Mouse (Mus musculus) lung, adult 2 months (tissue): ENCODE results near the gene Prkag3. TPM values are rescaled to one million over a fixed set of nuclear protein-coding genes. Genes with fewer than 3 reads are reported as not detected.

ENCODE experiments used
- DNase-seq: peaks from one replicate; pipeline ENCODE4 v3.0.0; 2022
- H3K4me1 ChIP-seq: fragments of 200-500 bp; 2 replicates; pipeline ENCODE4 v1.6.1; 2011; ENCODE audit warnings: low read length; ENCODE audit not compliant: control insufficient read depth, insufficient read depth
- H3K4me3 ChIP-seq: fragments of 200-500 bp; replicated peaks from 2 replicates; pipeline ENCODE3; 2011; ENCODE audit warnings: low read depth, mild to moderate bottlenecking, control low read depth, low read length; ENCODE audit errors: extremely low read depth
- CTCF ChIP-seq: fragments of 200-500 bp; IDR thresholded peaks from 2 replicates; pipeline ENCODE4 v1.5.1; 2011; ENCODE audit warnings: mild to moderate bottlenecking, low read length, control low read depth; ENCODE audit not compliant: insufficient read depth
- POLR2A ChIP-seq: fragments of 200-500 bp; IDR thresholded peaks from 2 replicates; pipeline ENCODE4 v1.6.1; 2011; ENCODE audit warnings: low read depth, mild to moderate bottlenecking, control low read depth, low read length, borderline replicate concordance; ENCODE audit errors: extremely low read depth
- WGBS: fragments of 180-500 bp; shearing (Covaris S2); methylation state at CpG from one replicate; pipeline ENCODE4 v1.1.7; 2018; 5-methylcytosine and 5-hydroxymethylcytosine counted together
- polyA plus RNA-seq: library from polyadenylated mRNA; depleted of rRNA; stranded (reverse); fragments of >200 nt; gene quantifications from 2 replicates; pipeline ENCODE4 v1.2.3, GENCODE M21; 2012

Gene Prkag3
- polyA plus RNA-seq, 1 experiment = 11.4 TPM

DNA sequence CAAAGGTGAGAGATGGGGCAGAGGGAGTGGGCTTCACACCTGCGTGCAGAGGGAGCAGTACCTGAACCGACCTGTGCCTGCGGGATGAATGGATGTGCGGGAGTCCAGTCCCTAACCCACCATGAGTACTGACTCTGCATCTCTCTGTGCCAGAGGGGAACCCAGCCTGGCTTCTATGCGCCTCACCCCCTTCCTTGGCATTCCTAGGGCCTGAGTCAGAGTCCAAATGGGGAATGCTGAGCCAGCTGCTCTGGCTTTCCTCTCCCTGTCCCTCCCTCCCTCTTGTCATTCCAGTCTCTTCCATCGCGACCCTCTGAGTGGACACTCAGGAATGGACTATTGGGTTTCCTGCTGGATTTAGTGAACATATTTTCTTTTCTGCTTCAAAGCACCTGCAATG, 280 bp upstream of the Prkag3 start:
- Histone ChIP-seq H3K4me3 (no peak overlapping the region), H3K4me1 (no peaks in the 10 kb centered on the region; the same call in 1 of the 2 replicates)
- TF ChIP-seq POLR2A (peak; percentile 37; the same call in 1 of the 2 replicates), CTCF (no peak)
- WGBS = 38% methylated on average over 7 of the region's 7 CpGs
- DNase-seq = peak; percentile 57

GRCm38 (mm10) chr1:74747335-74747734, 1.7 kb downstream of the Prkag3 start:
- Histone ChIP-seq H3K4me3 (no peak overlapping the region), H3K4me1 (no peaks in the 10 kb centered on the region; the same call in 1 of the 2 replicates)
- no peak for TF ChIP-seq POLR2A
- TF ChIP-seq CTCF = no peak
- no peak for DNase-seq
- WGBS = 67% methylated on average over 5 of the region's 5 CpGs

- DNase-seq = no peak
- WGBS = 72% methylated on average over 7 of the region's 7 CpGs
- no peak overlapping the region for H3K4me3 ChIP-seq
- no peaks in the 10 kb centered on the region for H3K4me1 ChIP-seq
- TF ChIP-seq POLR2A (no peak), CTCF (no peak)
Measured at GRCm38 (mm10) chr1:74740846-74741245, 8.2 kb downstream of the Prkag3 start.

GRCm38 (mm10) chr1:74737500-74737899, 11.5 kb downstream of the Prkag3 start:
- no peak for DNase-seq
- TF ChIP-seq POLR2A = no peak
- no peak for TF ChIP-seq CTCF
- 85% methylated on average over 7 of the region's 7 CpGs for WGBS
- Histone ChIP-seq H3K4me3 (no peak overlapping the region), H3K4me1 (no peaks in the 10 kb centered on the region)

DNA sequence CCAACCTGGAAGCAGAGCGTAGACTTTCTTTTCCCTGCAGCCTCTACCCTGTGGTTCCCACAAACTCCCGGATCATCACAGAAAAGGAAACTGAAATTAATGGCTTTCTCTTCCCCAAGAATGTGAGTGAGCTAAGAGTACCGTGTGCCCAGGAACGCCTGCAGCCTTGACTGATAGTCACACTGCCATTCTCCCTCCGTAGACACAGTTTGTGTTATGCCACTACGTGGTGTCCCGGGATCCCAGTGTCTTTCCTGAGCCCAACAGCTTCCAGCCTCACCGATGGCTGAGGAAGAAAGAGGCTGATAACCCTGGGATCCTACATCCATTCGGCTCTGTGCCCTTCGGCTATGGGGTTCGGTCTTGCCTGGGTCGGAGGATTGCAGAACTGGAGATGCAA, 12.0 kb downstream of the Prkag3 start:
- no peak for DNase-seq
- TF ChIP-seq POLR2A (no peak), CTCF (no peak)
- 77% methylated on average over 12 of the region's 12 CpGs for WGBS
- Histone ChIP-seq H3K4me3 (no peak overlapping the region), H3K4me1 (no peaks in the 10 kb centered on the region)

DNA sequence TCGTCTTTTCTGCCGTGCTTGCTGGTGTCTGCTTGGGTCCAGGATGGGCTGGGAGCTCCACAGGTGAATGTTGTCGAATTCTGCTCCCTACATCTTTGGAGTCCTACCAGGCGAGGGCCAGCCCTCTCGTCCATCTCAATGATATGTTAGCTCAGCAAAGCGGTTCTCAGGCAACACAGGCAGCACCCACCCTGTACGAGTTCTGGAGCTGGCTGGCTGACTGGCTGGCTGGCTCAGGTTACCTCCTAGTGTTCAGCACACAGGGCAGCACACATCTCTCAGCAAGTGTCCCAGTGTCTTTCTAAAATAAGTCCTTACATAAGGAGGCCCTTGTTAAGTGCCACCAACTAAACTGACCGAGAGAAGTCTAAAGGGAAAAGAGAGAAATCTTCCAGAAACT, 20.6 kb downstream of the Prkag3 start:
- no peak for TF ChIP-seq CTCF
- TF ChIP-seq POLR2A = no peak
- Histone ChIP-seq H3K4me1 (no peaks in the 10 kb centered on the region), H3K4me3 (no peak overlapping the region)
- DNase-seq = no peak
- WGBS = 71% methylated on average over 8 of the region's 8 CpGs

GRCm38 (mm10) chr1:74726674-74727073, 22.3 kb downstream of the Prkag3 start:
- Histone ChIP-seq H3K4me3 (no peak overlapping the region), H3K4me1 (no peaks in the 10 kb centered on the region)
- TF ChIP-seq POLR2A (no peak), CTCF (no peak)
- DNase-seq = no peak
- 54% methylated on average over 5 of the region's 5 CpGs for WGBS

- TF ChIP-seq CTCF = no peak
- no peak for TF ChIP-seq POLR2A
- no peaks in the 10 kb centered on the region for H3K4me1 ChIP-seq
- 57% methylated on average over 5 of the region's 5 CpGs for WGBS
- no peak overlapping the region for H3K4me3 ChIP-seq
- DNase-seq = no peak
Measured at GRCm38 (mm10) chr1:74726114-74726513, 22.9 kb downstream of the Prkag3 start.

GRCm38 (mm10) chr1:74723748-74724147, 25.3 kb downstream of the Prkag3 start:
- no peak overlapping the region for H3K4me3 ChIP-seq

DNA sequence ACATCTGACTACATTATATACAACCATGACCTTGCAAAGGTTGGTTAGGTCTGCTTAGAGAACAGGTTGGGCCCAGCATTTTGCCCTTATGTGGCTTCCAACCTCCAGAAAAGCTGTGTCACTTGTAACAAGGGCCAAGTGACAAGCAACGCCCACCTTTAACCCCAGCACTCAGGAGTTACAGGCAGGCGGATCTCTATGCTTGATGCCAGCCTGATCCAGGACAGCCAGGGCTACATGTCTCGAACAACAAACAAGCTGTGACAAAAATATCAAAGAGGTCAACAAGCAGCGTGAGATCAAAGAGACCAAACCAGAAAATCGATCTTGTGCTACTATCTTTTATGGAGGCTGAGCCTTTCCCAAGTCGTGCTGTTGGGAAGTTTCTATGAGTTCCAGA, 27.4 kb downstream of the Prkag3 start:
- no peak for DNase-seq
- H3K4me1 ChIP-seq = no peaks in the 10 kb centered on the region
- TF ChIP-seq CTCF (no peak), POLR2A (no peak)
- H3K4me3 ChIP-seq = no peak overlapping the region
- WGBS = 68% methylated on average over 6 of the region's 6 CpGs

More at GRCm38 (mm10) chr1:74723748-74724147, 25.3 kb downstream of the Prkag3 start:
- DNase-seq = no peak
- 82% methylated on average over 2 of the region's 2 CpGs for WGBS
- TF ChIP-seq POLR2A (no peak), CTCF (0 out of 2 replicates have a peak, but pooled peaks have one; percentile 28)
- H3K4me1 ChIP-seq = no peaks in the 10 kb centered on the region

- WGBS = 71% methylated on average over 3 of the region's 3 CpGs
- Histone ChIP-seq H3K4me1 (no peaks in the 10 kb centered on the region), H3K4me3 (no peak overlapping the region)
- TF ChIP-seq POLR2A (no peak), CTCF (no peak)
- no peak for DNase-seq
Measured at GRCm38 (mm10) chr1:74719281-74719680, 29.7 kb downstream of the Prkag3 start.
